Mouse (Mus musculus): ENCODE results near the gene Zranb2. TPM values are rescaled to one million over a fixed set of nuclear protein-coding genes. Genes with fewer than 3 reads are reported as not detected.

The Zranb2 gene
- total RNA-seq, 2 experiments from 2014 or later = 39.0 to 40.0 TPM

GRCm38 (mm10) chr3:157576343-157576722 is 42.4 kb downstream of the Zranb2 start:
- no peak for DNase-seq (ENCODE audit: low spot score)
- intact Hi-C loops (cut with DNase I) = no loop called here

- intact Hi-C loops (cut with DNase I) = no loop called here
- DNase-seq (ENCODE audit: low spot score) = no peak
These were observed 42.9 kb downstream of the Zranb2 start for GRCm38 (mm10) chr3:157576862-157577261.

GRCm38 (mm10) chr3:157578469-157579170 is 44.7 kb downstream of the Zranb2 start:
- intact Hi-C loops (cut with DNase I) = no loop called here
- DNase-seq (ENCODE audit: low spot score) = no peak

GRCm38 (mm10) chr3:157579376-157579775 is 45.4 kb downstream of the Zranb2 start:
- no peak for DNase-seq (ENCODE audit: low spot score)
- intact Hi-C loops (cut with DNase I) = no loop called here

GRCm38 (mm10) chr3:157580299-157580698 is 46.3 kb downstream of the Zranb2 start:
- intact Hi-C loops (cut with DNase I) = no loop called here
- DNase-seq (ENCODE audit: low spot score) = no peak

- intact Hi-C loops (cut with DNase I) = no loop called here
These were observed 47.8 kb downstream of the Zranb2 start for GRCm38 (mm10) chr3:157581755-157582154.

GRCm38 (mm10) chr3:157582626-157583405 is 48.9 kb downstream of the Zranb2 start:
- intact Hi-C loops (cut with DNase I) = no loop called here

More at GRCm38 (mm10) chr3:157581755-157582154, 47.8 kb downstream of the Zranb2 start:
- no peak for DNase-seq (ENCODE audit: low spot score)

GRCm38 (mm10) chr3:157597837-157598379 is 63.9 kb downstream of the Zranb2 start:
- no peak for DNase-seq (ENCODE audit: low spot score)
- intact Hi-C loops (cut with DNase I) = no loop called here

More at GRCm38 (mm10) chr3:157582626-157583405, 48.9 kb downstream of the Zranb2 start:
- no peak for DNase-seq (ENCODE audit: low spot score)

Small RNA genes lying within 50 kb of the gene (microRNA-seq; reads per million reads assigned to microRNA genes)
- gene Mir186 = 125 reads per million, percentile 61 among the genes with 10 or more reads in this experiment

Other genes starting within 250 kb of the Zranb2 start
- 1 to 10 TPM in 1 of 2 experiments, under 1 TPM in 1; 0.26 to 1.0 TPM for gene Ptger3, start 32.7 kb downstream of the Zranb2 start, total RNA-seq (2021)